Mouse (Mus musculus) liver, embryonic 13.5 days (tissue): ENCODE results near the gene Ugt1a6a. TPM values are rescaled to one million over a fixed set of nuclear protein-coding genes. Genes with fewer than 3 reads are reported as not detected.
"Not testable (repeated sequence)": the region's sequence is repeated elsewhere in the genome, so short reads cannot be mapped to it uniquely, and the experiment has no call there.

Source experiments
- ATAC-seq: fragments of 200-750 bp; cut with Nextera tagmentation; 2 replicates; pipeline ENCODE4 v1.8.0; 2017; ENCODE audit warnings: low read depth, mild to moderate bottlenecking, moderate number of reproducible peaks, moderate library complexity
- DNase-seq: peaks from one replicate; pipeline ENCODE4 v3.0.0; 2022
- H3K27ac ChIP-seq: fragments of 300-500 bp; sonication (generic); 2 replicates; pipeline ENCODE4 v1.5.1; 2015; ENCODE audit warnings: moderate library complexity, mild to moderate bottlenecking, inconsistent platforms
- H3K27me3 ChIP-seq: fragments of 300-500 bp; sonication (generic); 2 replicates; pipeline ENCODE4 v1.6.1; 2015; ENCODE audit warnings: mild to moderate bottlenecking, inconsistent platforms
- H3K36me3 ChIP-seq: fragments of 300-500 bp; sonication (generic); 2 replicates; pipeline ENCODE4 v1.6.1; 2015; ENCODE audit warnings: mild to moderate bottlenecking, inconsistent platforms
- H3K4me1 ChIP-seq: fragments of 300-500 bp; sonication (generic); replicated peaks from 2 replicates; pipeline ENCODE4 v1.6.1; 2015; ENCODE audit warnings: inconsistent platforms
- H3K4me2 ChIP-seq: fragments of 300-500 bp; sonication (generic); 2 replicates; pipeline ENCODE4 v1.6.1; 2015; ENCODE audit warnings: inconsistent platforms, mild to moderate bottlenecking, moderate library complexity
- H3K4me3 ChIP-seq: fragments of 300-500 bp; sonication (generic); replicated peaks from 2 replicates; pipeline ENCODE4 v1.5.1; 2015; ENCODE audit warnings: mild to moderate bottlenecking, inconsistent platforms
- H3K9ac ChIP-seq: fragments of 300-500 bp; sonication (generic); 2 replicates; pipeline ENCODE4 v1.6.1; 2015; ENCODE audit warnings: mild to moderate bottlenecking, inconsistent platforms
- H3K9me3 ChIP-seq: fragments of 300-500 bp; sonication (generic); replicated peaks from 2 replicates; pipeline ENCODE4 v1.6.1; 2016; ENCODE audit warnings: inconsistent platforms
- WGBS: fragments of 180-500 bp; shearing (Covaris S2); methylation state at CpG from one replicate; pipeline ENCODE4 v1.1.7; 2015; ENCODE audit not compliant: insufficient replicate concordance; 5-methylcytosine and 5-hydroxymethylcytosine counted together
- polyA plus RNA-seq: library from polyadenylated mRNA; unstranded; fragments of >200 nt; fragmentation: Nextera tagmentation; extraction: Ambion mirVana; gene quantifications from 2 replicates; pipeline ENCODE4 v1.2.1, GENCODE M21; 2015

Ugt1a6a gene
- polyA plus RNA-seq = 3.4 and 4.3 TPM in 2 replicates

GRCm38 (mm10) chr1:88134457-88135011 is at the start of gene Ugt1a6a:
Gene Ugt1a6a (plus strand): TSS chr1:88134809.
- ATAC-seq = not testable (repeated sequence)
- WGBS = 18% methylated on average over 5 of the region's 5 CpGs

GRCm38 (mm10) chr1:88086125-88086524 is 48.5 kb upstream of the Ugt1a6a start:
- ATAC-seq = no peak

More at GRCm38 (mm10) chr1:88134457-88135011, at the start of gene Ugt1a6a:
- H3K4me1 ChIP-seq = peaks cover 15% of the 10 kb centered on the region
- not testable (repeated sequence) for H3K4me3 ChIP-seq, DNase-seq, H3K9ac ChIP-seq, H3K36me3 ChIP-seq, H3K27me3 ChIP-seq, H3K4me2 ChIP-seq, H3K27ac ChIP-seq, H3K9me3 ChIP-seq

GRCm38 (mm10) chr1:88087513-88087912 is 47.1 kb upstream of the Ugt1a6a start, which contains the start of gene Ugt1a8:
Gene Ugt1a8 (plus strand): TSS chr1:88087813.
- H3K9ac ChIP-seq = no peak within 1 kb of the TSS

More at GRCm38 (mm10) chr1:88086125-88086524, 48.5 kb upstream of the Ugt1a6a start:
- Histone ChIP-seq H3K4me3 (no peak overlapping the region), H3K4me2 (no peak overlapping the region), H3K27ac (no peak overlapping the region), H3K9me3 (no peaks in the 10 kb centered on the region), H3K36me3 (no peaks in the 10 kb centered on the region), H3K9ac (no peak overlapping the region), H3K27me3 (no peaks in the 10 kb centered on the region), H3K4me1 (no peaks in the 10 kb centered on the region)
- no peak for DNase-seq
- WGBS = 37% methylated on average over 1 of the region's 1 CpGs

GRCm38 (mm10) chr1:88092341-88092740 is 42.3 kb upstream of the Ugt1a6a start:
- no peak overlapping the region for H3K4me3 ChIP-seq
- no peak overlapping the region for H3K9ac ChIP-seq
- H3K36me3 ChIP-seq = no peaks in the 10 kb centered on the region
- H3K9me3 ChIP-seq = no peaks in the 10 kb centered on the region
- no peaks in the 10 kb centered on the region for H3K4me1 ChIP-seq
- H3K27me3 ChIP-seq = no peaks in the 10 kb centered on the region
- no peak overlapping the region for H3K4me2 ChIP-seq
- ATAC-seq = no peak
- DNase-seq = no peak
- no peak overlapping the region for H3K27ac ChIP-seq

More at GRCm38 (mm10) chr1:88087513-88087912, 47.1 kb upstream of the Ugt1a6a start, which contains the start of gene Ugt1a8:
- 56% methylated on average over 3 of the region's 3 CpGs for WGBS
- Histone ChIP-seq H3K9me3 (no peaks in the 10 kb centered on the region), H3K4me1 (no peaks in the 10 kb centered on the region), H3K4me2 (no peak within 1 kb of the TSS), H3K27ac (no peak within 1 kb of the TSS), H3K36me3 (no peaks in the 10 kb centered on the region), H3K4me3 (no peak within 1 kb of the TSS), H3K27me3 (no peaks in the 10 kb centered on the region)
- ATAC-seq (no peak), DNase-seq (no peak)

- not testable (repeated sequence) for H3K36me3 ChIP-seq, H3K9ac ChIP-seq, H3K27ac ChIP-seq, H3K9me3 ChIP-seq, H3K27me3 ChIP-seq, H3K4me1 ChIP-seq, H3K4me3 ChIP-seq, DNase-seq, H3K4me2 ChIP-seq
- 32% methylated on average over 3 of the region's 3 CpGs for WGBS
- ATAC-seq = 0 out of 2 replicates have a peak, but pooled peaks have one; percentile 48
Observed at GRCm38 (mm10) chr1:88094270-88094676, 40.3 kb upstream of the Ugt1a6a start.

- H3K4me2 ChIP-seq = no peak within 1 kb of the TSS
- H3K4me1 ChIP-seq = no peaks in the 10 kb centered on the region
- WGBS = 43% methylated on average over 10 of the region's 10 CpGs
- H3K27me3 ChIP-seq = no peaks in the 10 kb centered on the region
- H3K9ac ChIP-seq = no peak within 1 kb of the TSS
- no peaks in the 10 kb centered on the region for H3K9me3 ChIP-seq
- ATAC-seq = no peak
- H3K4me3 ChIP-seq = no peak within 1 kb of the TSS
- no peaks in the 10 kb centered on the region for H3K36me3 ChIP-seq
- DNase-seq = no peak
- no peak within 1 kb of the TSS for H3K27ac ChIP-seq
Observed at GRCm38 (mm10) chr1:88094941-88095492, 39.6 kb upstream of the Ugt1a6a start, which contains the start of gene Ugt1a7c. Gene Ugt1a7c (plus strand): TSS chr1:88095062.

- not testable (repeated sequence) for H3K4me1 ChIP-seq, H3K36me3 ChIP-seq, H3K9me3 ChIP-seq, H3K4me3 ChIP-seq, DNase-seq, ATAC-seq, H3K27ac ChIP-seq, H3K27me3 ChIP-seq, H3K4me2 ChIP-seq, H3K9ac ChIP-seq
- WGBS = 57% methylated on average over 3 of the region's 3 CpGs
Observed at GRCm38 (mm10) chr1:88098546-88098945, 36.1 kb upstream of the Ugt1a6a start.

GRCm38 (mm10) chr1:88099691-88100090 is 34.9 kb upstream of the Ugt1a6a start:
- not testable (repeated sequence) for H3K9ac ChIP-seq, H3K9me3 ChIP-seq, H3K4me2 ChIP-seq, H3K36me3 ChIP-seq, H3K27me3 ChIP-seq, H3K4me1 ChIP-seq, DNase-seq, H3K4me3 ChIP-seq, ATAC-seq, H3K27ac ChIP-seq
- WGBS = 61% methylated on average over 2 of the region's 2 CpGs

- DNase-seq, H3K36me3 ChIP-seq, H3K9ac ChIP-seq, H3K4me3 ChIP-seq, H3K27ac ChIP-seq, H3K4me2 ChIP-seq, ATAC-seq, H3K27me3 ChIP-seq, H3K4me1 ChIP-seq, H3K9me3 ChIP-seq: not testable (repeated sequence)
- 14% methylated on average over 3 of the region's 3 CpGs for WGBS
Observed at GRCm38 (mm10) chr1:88103019-88103418, 31.6 kb upstream of the Ugt1a6a start, which contains the start of gene Ugt1a6b. Gene Ugt1a6b (plus strand): TSS chr1:88103252.

- not testable (repeated sequence) for DNase-seq, H3K9me3 ChIP-seq, H3K4me1 ChIP-seq, H3K9ac ChIP-seq, ATAC-seq, H3K4me2 ChIP-seq, H3K36me3 ChIP-seq, H3K27ac ChIP-seq, H3K4me3 ChIP-seq, H3K27me3 ChIP-seq
- 50% methylated on average over 5 of the region's 5 CpGs for WGBS
Observed at GRCm38 (mm10) chr1:88103697-88104468, 30.7 kb upstream of the Ugt1a6a start.

GRCm38 (mm10) chr1:88104667-88105430 is 29.8 kb upstream of the Ugt1a6a start:
- Histone ChIP-seq H3K4me1 (peaks cover 8% of the 10 kb centered on the region), H3K27ac (no peak overlapping the region), H3K4me3 (no peak overlapping the region), H3K27me3 (no peaks in the 10 kb centered on the region), H3K4me2 (no peak overlapping the region), H3K9me3 (no peaks in the 10 kb centered on the region), H3K36me3 (no peaks in the 10 kb centered on the region), H3K9ac (no peak overlapping the region)
- DNase-seq = no peak
- no peak for ATAC-seq
- 56% methylated on average over 1 of the region's 1 CpGs for WGBS
